Mouse (Mus musculus): ENCODE results near the gene Gpr83.

- TF ChIP-seq ELF1 (IDR thresholded peaks at IDR 0.05; ENCODE audit: low read depth, low read length) (no peak), CTCF (IDR thresholded peaks at IDR 0.05 in 2 of 3, conservative IDR thresholded peaks at IDR 0.05 in 1 of 3; ENCODE audit: control insufficient read depth in 1 of 3, insufficient read depth in 1 of 3, low read depth in 2 of 3, low read length in 3 of 3, poor library complexity in 1 of 3, severe bottlenecking in 1 of 3) (no peak), CHD1 (IDR thresholded peaks at IDR 0.05; ENCODE audit: low read depth, low read length) (no peak), GATA1 (IDR thresholded peaks at IDR 0.05; ENCODE audit: low read depth, low read length) (no peak), NELFE (IDR thresholded peaks at IDR 0.05; ENCODE audit: low read depth, low read length) (no peak), SIN3A (IDR thresholded peaks at IDR 0.05; ENCODE audit: low read length) (no peak), EP300 (IDR thresholded peaks at IDR 0.05; ENCODE audit: low read depth in 1 of 2, low read length in 2 of 2) (no peak), MAFK (IDR thresholded peaks at IDR 0.05; ENCODE audit: borderline replicate concordance, low read depth, low read length) (no peak), POLR2A (IDR thresholded peaks at IDR 0.05; ENCODE audit: control insufficient read depth in 1 of 2, insufficient read depth in 1 of 2, low read depth in 1 of 2, low read length in 2 of 2, poor library complexity in 1 of 2) (no peak), MYC (IDR thresholded peaks at IDR 0.05; ENCODE audit: low read depth, low read length) (no peak), NRF1 (IDR thresholded peaks at IDR 0.05; ENCODE audit: insufficient read depth, low read depth, low read length, poor library complexity, severe bottlenecking) (no peak), RAD21 (IDR thresholded peaks at IDR 0.05; ENCODE audit: low read depth, low read length) (no peak), POLR2AphosphoS2 (IDR thresholded peaks at IDR 0.05; ENCODE audit: low read length) (no peak), TCF12 (IDR thresholded peaks at IDR 0.05; ENCODE audit: low read depth, low read length) (no peak)
These were observed 10.4 kb downstream of the Gpr83 start for GRCm38 (mm10) chr9:14870377-14870776.
